Mouse (Mus musculus): ENCODE data around the gene Gm29735. TPM values are rescaled to one million over a fixed set of nuclear protein-coding genes. Genes with fewer than 3 reads are reported as not detected.
"Not testable (repeated sequence)": the region's sequence is repeated elsewhere in the genome, so short reads cannot be mapped to it uniquely, and the experiment has no call there.

The Gm29735 gene
- polyA plus RNA-seq, 1 experiment: not detected

GRCm38 (mm10) chr7:142181021-142181420 is 24.1 kb upstream of the Gm29735 start:
- no peaks in the 10 kb centered on the region for H3K36me3 ChIP-seq (ENCODE audit: control insufficient read depth, insufficient read depth, low read length, poor library complexity, severe bottlenecking)
- TF ChIP-seq POLR2A (IDR thresholded peaks at IDR 0.05; ENCODE audit: insufficient read depth, low read length) (no peak), EP300 (IDR thresholded peaks at IDR 0.05; ENCODE audit: insufficient read depth, low read depth, low read length) (no peak)
- H3K27ac ChIP-seq (ENCODE audit: insufficient read depth, low read length): no peak overlapping the region
- no peak overlapping the region for H3K9ac ChIP-seq (ENCODE audit: low read depth, poor library complexity, severe bottlenecking)
- H3K27me3 ChIP-seq (ENCODE audit: control insufficient read depth, insufficient read depth, low read length, poor library complexity, severe bottlenecking): no peaks in the 10 kb centered on the region
- no peaks in the 10 kb centered on the region for H3K4me1 ChIP-seq (ENCODE audit: control insufficient read depth, insufficient read depth, low read length)
- H3K4me3 ChIP-seq (ENCODE audit: low read depth, low read length): no peak overlapping the region
- H3K9me3 ChIP-seq (replicated peaks; ENCODE audit: control insufficient read depth, insufficient read depth, low read length, poor library complexity, severe bottlenecking): no peaks in the 10 kb centered on the region; the same call in 1 of the 2 replicates

DNA sequence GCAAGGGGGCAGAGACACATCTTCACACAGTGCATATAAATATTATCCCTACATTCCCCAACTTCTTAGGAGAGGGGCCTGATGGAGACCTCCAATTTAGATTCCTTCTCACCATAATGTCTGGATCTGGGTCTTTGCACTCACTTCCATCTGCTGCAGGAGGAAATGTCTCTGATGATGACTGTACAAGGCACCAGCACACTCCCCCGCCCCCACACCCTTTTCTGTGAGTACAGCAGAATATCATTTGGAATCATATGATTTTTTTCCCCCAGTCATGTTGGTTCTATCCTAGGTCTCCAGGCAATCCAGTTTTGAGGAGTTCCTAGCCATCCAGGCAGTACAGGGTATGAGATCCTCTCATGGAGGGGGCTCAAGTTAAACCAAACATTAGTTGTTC is 21.8 kb upstream of the Gm29735 start:
- TF ChIP-seq EP300 (IDR thresholded peaks at IDR 0.05; ENCODE audit: insufficient read depth, low read depth, low read length) (no peak), POLR2A (IDR thresholded peaks at IDR 0.05; ENCODE audit: insufficient read depth, low read length) (no peak), CTCF (IDR thresholded peaks at IDR 0.05; ENCODE audit: low read depth, low read length) (no peak)
- Histone ChIP-seq H3K4me1 (ENCODE audit: control insufficient read depth, insufficient read depth, low read length) (no peaks in the 10 kb centered on the region), H3K27ac (ENCODE audit: insufficient read depth, low read length) (no peak overlapping the region), H3K9ac (ENCODE audit: low read depth, poor library complexity, severe bottlenecking) (no peak overlapping the region), H3K9me3 (replicated peaks; ENCODE audit: control insufficient read depth, insufficient read depth, low read length, poor library complexity, severe bottlenecking) (no peaks in the 10 kb centered on the region; the same call in 1 of the 2 replicates), H3K36me3 (ENCODE audit: control insufficient read depth, insufficient read depth, low read length, poor library complexity, severe bottlenecking) (no peaks in the 10 kb centered on the region), H3K27me3 (ENCODE audit: control insufficient read depth, insufficient read depth, low read length, poor library complexity, severe bottlenecking) (no peaks in the 10 kb centered on the region), H3K4me3 (ENCODE audit: low read depth, low read length) (no peak overlapping the region)

GRCm38 (mm10) chr7:142175905-142176304 is 19.0 kb upstream of the Gm29735 start, which contains the start of gene Krtap5-2:
Gene Krtap5-2 (minus strand): TSS chr7:142176005.
- not testable (repeated sequence) for H3K9ac ChIP-seq (ENCODE audit: low read depth, poor library complexity, severe bottlenecking); H3K4me1 ChIP-seq (ENCODE audit: control insufficient read depth, insufficient read depth, low read length); H3K4me3 ChIP-seq (ENCODE audit: low read depth, low read length); H3K27ac ChIP-seq (ENCODE audit: insufficient read depth, low read length); H3K36me3 ChIP-seq (ENCODE audit: control insufficient read depth, insufficient read depth, low read length, poor library complexity, severe bottlenecking); H3K9me3 ChIP-seq (replicated peaks; ENCODE audit: control insufficient read depth, insufficient read depth, low read length, poor library complexity, severe bottlenecking); H3K27me3 ChIP-seq (ENCODE audit: control insufficient read depth, insufficient read depth, low read length, poor library complexity, severe bottlenecking)

DNA sequence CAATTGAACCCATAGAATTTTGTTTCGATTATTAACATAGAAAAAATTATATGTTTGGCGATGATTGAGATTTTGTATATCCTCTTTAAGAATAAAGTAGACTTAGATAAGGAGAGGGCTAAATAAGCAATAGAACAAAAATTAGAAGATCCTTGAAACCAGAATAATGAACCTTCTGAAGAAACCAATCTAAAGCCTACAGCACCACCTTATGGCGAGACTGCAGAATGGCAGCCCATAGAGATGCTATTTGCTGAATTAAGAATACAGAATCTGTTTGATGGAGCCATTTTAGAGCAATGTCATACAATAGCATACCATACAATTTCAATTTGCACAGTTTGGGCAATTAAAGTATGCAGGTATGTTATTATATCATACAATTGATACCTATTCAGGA is 12.9 kb upstream of the Gm29735 start:
- H3K9me3 ChIP-seq (replicated peaks; ENCODE audit: control insufficient read depth, insufficient read depth, low read length, poor library complexity, severe bottlenecking): no peaks in the 10 kb centered on the region
- H3K27ac ChIP-seq (ENCODE audit: insufficient read depth, low read length): no peak overlapping the region
- TF ChIP-seq CTCF (IDR thresholded peaks at IDR 0.05; ENCODE audit: low read depth, low read length) (no peak), EP300 (IDR thresholded peaks at IDR 0.05; ENCODE audit: insufficient read depth, low read depth, low read length) (no peak), POLR2A (IDR thresholded peaks at IDR 0.05; ENCODE audit: insufficient read depth, low read length) (no peak)
- no peak overlapping the region for H3K4me3 ChIP-seq (ENCODE audit: low read depth, low read length)
- no peaks in the 10 kb centered on the region for H3K27me3 ChIP-seq (ENCODE audit: control insufficient read depth, insufficient read depth, low read length, poor library complexity, severe bottlenecking)
- no peak overlapping the region for H3K9ac ChIP-seq (ENCODE audit: low read depth, poor library complexity, severe bottlenecking)
- H3K36me3 ChIP-seq (ENCODE audit: control insufficient read depth, insufficient read depth, low read length, poor library complexity, severe bottlenecking): no peaks in the 10 kb centered on the region
- H3K4me1 ChIP-seq (ENCODE audit: control insufficient read depth, insufficient read depth, low read length): no peaks in the 10 kb centered on the region

GRCm38 (mm10) chr7:142165639-142166038 is 8.7 kb upstream of the Gm29735 start, which contains the start of gene Gm4553:
Gene Gm4553 (minus strand): TSS chr7:142165739.
- H3K27me3 ChIP-seq (ENCODE audit: control insufficient read depth, insufficient read depth, low read length, poor library complexity, severe bottlenecking); H3K9ac ChIP-seq (ENCODE audit: low read depth, poor library complexity, severe bottlenecking); H3K4me3 ChIP-seq (ENCODE audit: low read depth, low read length); H3K36me3 ChIP-seq (ENCODE audit: control insufficient read depth, insufficient read depth, low read length, poor library complexity, severe bottlenecking); H3K4me1 ChIP-seq (ENCODE audit: control insufficient read depth, insufficient read depth, low read length); H3K9me3 ChIP-seq (replicated peaks; ENCODE audit: control insufficient read depth, insufficient read depth, low read length, poor library complexity, severe bottlenecking); H3K27ac ChIP-seq (ENCODE audit: insufficient read depth, low read length): not testable (repeated sequence)

- no peak overlapping the region for H3K27ac ChIP-seq (ENCODE audit: insufficient read depth, low read length)
- H3K4me3 ChIP-seq (ENCODE audit: low read depth, low read length): no peak overlapping the region
- no peaks in the 10 kb centered on the region for H3K9me3 ChIP-seq (replicated peaks; ENCODE audit: control insufficient read depth, insufficient read depth, low read length, poor library complexity, severe bottlenecking)
- no peaks in the 10 kb centered on the region for H3K36me3 ChIP-seq (ENCODE audit: control insufficient read depth, insufficient read depth, low read length, poor library complexity, severe bottlenecking)
- no peaks in the 10 kb centered on the region for H3K4me1 ChIP-seq (ENCODE audit: control insufficient read depth, insufficient read depth, low read length)
- no peak overlapping the region for H3K9ac ChIP-seq (ENCODE audit: low read depth, poor library complexity, severe bottlenecking)
- no peak for TF ChIP-seq CTCF (IDR thresholded peaks at IDR 0.05; ENCODE audit: low read depth, low read length)
- TF ChIP-seq EP300 (IDR thresholded peaks at IDR 0.05; ENCODE audit: insufficient read depth, low read depth, low read length): no peak
- no peak for TF ChIP-seq POLR2A (IDR thresholded peaks at IDR 0.05; ENCODE audit: insufficient read depth, low read length)
- H3K27me3 ChIP-seq (ENCODE audit: control insufficient read depth, insufficient read depth, low read length, poor library complexity, severe bottlenecking): no peaks in the 10 kb centered on the region
Observed at GRCm38 (mm10) chr7:142159366-142159765, 2.5 kb upstream of the Gm29735 start.
